8 mouse cellular contexts compared by ENCODE assay signal in genomic region chr8:126757951-126758757, GRCm38 (mm10).
A peak's percentile ranks its signal among the peaks of the same experiment; 100 is the strongest.
DNase-seq lines count a peak whose midpoint lies in the region; ATAC-seq lines count a peak whose summit lies in the region.

No protein-coding gene starts in this region.

- no peaks in the 10 kb centered on the region for H3K36me3 ChIP-seq in heart, embryonic 16.5 days (ENCODE audit: control insufficient read depth, insufficient read depth)
- H3K36me3 ChIP-seq in limb, embryonic 12.5 days, result no peaks in the 10 kb centered on the region
- H3K36me3 ChIP-seq in midbrain, embryonic 14.5 days (ENCODE audit: control insufficient read depth, insufficient read depth, low read length), result no peaks in the 10 kb centered on the region

- peaks cover 16% of the 10 kb centered on the region for H3K4me1 ChIP-seq in heart, embryonic 16.5 days (ENCODE audit: control insufficient read depth, insufficient read depth, low read length)
- peaks cover 7% of the 10 kb centered on the region; the same call in 1 of the 2 replicates for H3K4me1 ChIP-seq in limb, embryonic 12.5 days (replicated peaks)
- H3K4me1 ChIP-seq in midbrain, embryonic 14.5 days (ENCODE audit: control insufficient read depth, insufficient read depth, low read length), result peaks cover 6% of the 10 kb centered on the region

- ATAC-seq in heart, embryonic 16.5 days (replicated peaks; ENCODE audit: extremely low read depth, insufficient read depth, low FRiP score), result peak; percentile 47; the same call in 1 of the 2 replicates
- ATAC-seq in limb, embryonic 12.5 days (ENCODE audit: insufficient number of reproducible peaks, insufficient read depth, low FRiP score, low TSS enrichment, low read depth), result no peak
- no peak for ATAC-seq in midbrain, embryonic 14.5 days (ENCODE audit: low FRiP score, low TSS enrichment)

- peak overlapping the region; percentile 41 for H3K9ac ChIP-seq in heart, embryonic 16.5 days (ENCODE audit: low read length)
- no peak overlapping the region for H3K9ac ChIP-seq in limb, embryonic 12.5 days (replicated peaks)
- no peak overlapping the region for H3K9ac ChIP-seq in midbrain, embryonic 14.5 days (replicated peaks; ENCODE audit: low read length)

- H3K4me2 ChIP-seq in heart, embryonic 16.5 days (ENCODE audit: low read depth, low read length), result no peak overlapping the region
- no peak overlapping the region for H3K4me2 ChIP-seq in limb, embryonic 12.5 days
- no peak overlapping the region for H3K4me2 ChIP-seq in midbrain, embryonic 14.5 days (ENCODE audit: low read length)

- peak overlapping the region; percentile 81 for H3K27ac ChIP-seq in heart, embryonic 16.5 days (ENCODE audit: low read length)
- peak overlapping the region; percentile 50; the same call in 1 of the 2 replicates for H3K27ac ChIP-seq in limb, embryonic 12.5 days
- H3K27ac ChIP-seq in midbrain, embryonic 14.5 days (replicated peaks; ENCODE audit: low read depth, low read length), result no peak overlapping the region

- H3K4me3 ChIP-seq in heart, embryonic 16.5 days (ENCODE audit: low read length), result no peak overlapping the region
- no peak overlapping the region for H3K4me3 ChIP-seq in limb, embryonic 12.5 days (replicated peaks)
- H3K4me3 ChIP-seq in midbrain, embryonic 14.5 days (replicated peaks; ENCODE audit: low read depth, low read length), result no peak overlapping the region

- WGBS in heart, embryonic 16.5 days, result 54% methylated on average over 12 of the region's 12 CpGs
- 72% methylated on average over 12 of the region's 12 CpGs for WGBS in limb, embryonic 12.5 days
- 85% methylated on average over 12 of the region's 12 CpGs for WGBS in midbrain, embryonic 14.5 days

- DNase-seq in adrenal gland, postnatal 14 days, result peak; percentile 36
- no peak for DNase-seq in adrenal gland, postnatal 4 days (ENCODE audit: low spot score in 2 of 2)
- peak; percentile 71 for DNase-seq in MEL-GATA-1-ER (ENCODE audit: extremely low read depth, low read depth)
- DNase-seq in monocyte, adult 2 months (ENCODE audit: low read depth in 1 of 2, low spot score in 2 of 2), result peak; percentile 71 to 84
- DNase-seq in thymus, postnatal 14 days, result peak; percentile 73
- no peak for DNase-seq in midbrain, embryonic 14.5 days

- no peaks in the 10 kb centered on the region for H3K27me3 ChIP-seq in heart, embryonic 16.5 days (ENCODE audit: control insufficient read depth, insufficient read depth, low read length)
- H3K27me3 ChIP-seq in limb, embryonic 12.5 days, result no peaks in the 10 kb centered on the region
- H3K27me3 ChIP-seq in midbrain, embryonic 14.5 days (ENCODE audit: control insufficient read depth, insufficient read depth, low read length), result no peaks in the 10 kb centered on the region

- H3K9me3 ChIP-seq in heart, embryonic 16.5 days (replicated peaks; ENCODE audit: control insufficient read depth, low read length), result no peaks in the 10 kb centered on the region
- H3K9me3 ChIP-seq in limb, embryonic 12.5 days, result no peaks in the 10 kb centered on the region
- no peaks in the 10 kb centered on the region for H3K9me3 ChIP-seq in midbrain, embryonic 14.5 days (ENCODE audit: control insufficient read depth, low read length)

Comparison
In these comparisons a context has a peak if more than half of its experiments do, and no peak if none do; other contexts are left out.
1. DNase-seq: peak in adrenal gland, postnatal 14 days (single experiment), MEL-GATA-1-ER (single experiment), monocyte, adult 2 months (2 of 2) and thymus, postnatal 14 days (single experiment); none in adrenal gland, postnatal 4 days (0 of 2) and midbrain, embryonic 14.5 days (single experiment).